Mouse (Mus musculus) layer of hippocampus, adult 2 months (tissue): ENCODE measurements around the gene Ccdc88c. TPM values are rescaled to one million over a fixed set of nuclear protein-coding genes. Genes with fewer than 3 reads are reported as not detected.

Source experiments
- DNase-seq, 2 experiments: peaks; one replicate each; pipeline ENCODE4 v3.0.0; 2022; ENCODE audit warnings: low spot score in 2 of 2
- H3K27ac ChIP-seq: fragments of 200-600 bp; 2 replicates; pipeline ENCODE4 v1.8.1; 2022
- H3K4me3 ChIP-seq: fragments of 200-600 bp; 2 replicates; pipeline ENCODE4 v1.8.1; 2022; ENCODE audit warnings: mild to moderate bottlenecking
- CTCF ChIP-seq: fragments of 200-600 bp; conservative IDR thresholded peaks from 2 replicates; pipeline ENCODE4 v1.8.1; 2022; ENCODE audit warnings: antibody characterized with exemption, mild to moderate bottlenecking, moderate library complexity
- total RNA-seq, 2 experiments: library from RNA; stranded (reverse); gene quantifications; 2 replicates each; pipeline ENCODE4 v1.2.3; 2021

Gene Ccdc88c
- total RNA-seq, 2 experiments from 2014 or later, result 24.3 to 33.7 TPM

DNA sequence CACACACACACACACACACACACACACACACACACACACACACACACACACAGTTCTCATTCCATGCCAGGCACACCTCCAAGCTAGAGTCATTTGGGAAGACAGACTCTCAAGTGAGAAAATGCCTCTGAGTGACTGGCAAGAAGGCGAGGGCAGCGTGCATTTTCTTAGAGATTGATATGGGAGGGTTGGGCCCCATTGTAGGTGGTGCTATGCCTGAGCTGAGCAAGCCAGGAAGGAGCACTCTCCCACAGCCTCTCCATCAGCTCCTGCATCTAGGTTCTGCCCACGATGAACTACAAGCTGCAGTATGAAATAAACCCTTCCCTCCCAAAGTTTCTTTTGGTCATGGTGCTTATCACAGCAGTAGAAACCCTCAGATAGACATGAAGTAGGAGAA lies 63.6 kb downstream of the Ccdc88c start:
- Histone ChIP-seq H3K27ac (no peak overlapping the region; the same call in 1 of the 2 replicates), H3K4me3 (no peak overlapping the region)
- no peak for TF ChIP-seq CTCF
- DNase-seq, result no peak

DNA sequence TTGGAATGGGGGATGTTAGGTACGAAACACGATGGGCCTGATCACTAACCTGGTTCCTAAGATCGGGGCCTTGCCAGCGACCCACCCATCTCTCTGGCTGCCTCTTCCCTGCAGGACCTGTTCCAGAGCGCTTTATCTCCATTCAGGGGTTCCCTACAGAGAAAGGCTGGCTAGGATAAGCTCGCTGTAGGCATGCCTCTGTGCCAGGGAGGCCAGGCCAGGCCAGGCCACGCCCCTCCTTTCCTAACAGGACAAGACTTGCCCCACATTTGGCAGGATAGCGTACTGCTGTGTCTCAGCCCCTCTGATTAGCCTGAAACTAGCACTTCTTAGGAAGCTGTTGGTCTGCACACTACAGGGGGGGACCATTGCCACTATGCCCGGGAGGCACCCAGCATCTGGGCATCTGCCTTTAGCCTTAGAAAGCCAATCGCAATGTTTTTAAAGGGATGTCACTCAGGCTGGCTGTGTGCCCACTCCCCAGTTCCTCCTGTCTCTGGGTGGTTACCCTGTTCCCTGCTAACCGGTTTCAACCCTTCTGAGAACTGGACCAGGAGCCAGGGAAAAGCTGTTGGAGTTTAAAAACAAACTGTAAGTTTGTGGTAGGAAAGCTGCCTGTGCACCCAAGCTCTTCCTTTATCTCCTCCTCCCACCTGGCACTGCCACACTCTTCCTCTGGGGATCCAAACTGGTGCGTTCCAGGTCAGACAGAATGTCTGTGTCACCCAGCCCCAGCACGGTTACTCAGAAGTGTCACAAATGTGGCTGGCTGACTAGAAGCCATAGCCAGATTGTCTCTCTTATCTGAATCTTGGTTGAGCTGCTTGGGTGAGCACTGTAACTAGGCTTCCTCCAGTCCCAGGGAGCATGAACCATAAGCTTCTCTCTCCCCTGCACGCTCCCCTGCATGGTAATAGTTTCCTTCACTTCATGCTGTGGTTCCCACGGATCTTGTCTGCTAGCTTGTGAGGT lies 69.9 kb downstream of the Ccdc88c start:
- no peak for DNase-seq
- Histone ChIP-seq H3K4me3 (no peak overlapping the region), H3K27ac (peak overlapping the region; percentile 55)
- no peak for TF ChIP-seq CTCF

DNA sequence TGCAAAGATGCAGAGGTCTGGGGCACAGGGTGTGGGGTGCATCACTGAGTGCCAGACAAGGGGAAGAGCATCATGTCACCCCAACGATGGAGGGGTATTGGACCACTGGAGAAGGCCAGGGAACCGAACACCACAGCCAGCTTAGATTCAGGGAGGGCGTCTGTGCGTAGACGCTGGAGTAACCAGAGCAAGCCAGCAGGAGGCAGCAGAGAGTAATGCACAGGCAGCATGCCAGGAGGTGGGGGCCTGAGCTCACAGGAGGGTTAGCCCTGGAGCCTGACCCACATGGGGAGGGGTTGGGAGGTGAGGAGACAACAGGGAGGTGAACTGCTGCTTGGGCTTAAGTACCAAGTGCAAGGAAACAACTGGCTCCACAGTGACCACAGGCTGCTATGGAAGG lies 70.8 kb downstream of the Ccdc88c start:
- Histone ChIP-seq H3K4me3 (no peak overlapping the region), H3K27ac (peak overlapping the region; percentile 55; the same call in 1 of the 2 replicates)
- TF ChIP-seq CTCF, result peak; percentile 99
- peak; percentile 52 to 80 for DNase-seq

DNA sequence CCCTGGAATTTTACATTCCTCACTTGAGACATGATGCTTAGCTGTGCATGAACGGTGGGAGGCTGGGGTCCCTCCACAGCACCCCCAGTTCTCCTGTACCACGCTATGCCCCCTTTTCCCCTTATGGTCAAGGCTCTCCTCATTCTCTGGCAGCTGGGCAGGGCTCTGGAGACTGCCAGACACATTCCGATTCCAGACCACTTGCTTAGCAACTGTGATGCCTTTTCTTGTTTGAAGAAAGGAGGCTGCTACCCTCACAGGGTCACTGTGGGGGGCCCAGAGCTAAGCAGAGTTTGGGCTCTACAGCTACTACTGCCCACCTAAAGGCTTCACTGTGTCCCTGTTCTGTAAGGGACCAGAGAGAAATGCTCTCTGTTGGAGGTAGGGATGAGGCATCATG lies 71.6 kb downstream of the Ccdc88c start:
- TF ChIP-seq CTCF, result no peak
- H3K27ac ChIP-seq, result peak overlapping the region; percentile 55; the same call in 1 of the 2 replicates
- no peak overlapping the region for H3K4me3 ChIP-seq
- DNase-seq, result no peak

DNA sequence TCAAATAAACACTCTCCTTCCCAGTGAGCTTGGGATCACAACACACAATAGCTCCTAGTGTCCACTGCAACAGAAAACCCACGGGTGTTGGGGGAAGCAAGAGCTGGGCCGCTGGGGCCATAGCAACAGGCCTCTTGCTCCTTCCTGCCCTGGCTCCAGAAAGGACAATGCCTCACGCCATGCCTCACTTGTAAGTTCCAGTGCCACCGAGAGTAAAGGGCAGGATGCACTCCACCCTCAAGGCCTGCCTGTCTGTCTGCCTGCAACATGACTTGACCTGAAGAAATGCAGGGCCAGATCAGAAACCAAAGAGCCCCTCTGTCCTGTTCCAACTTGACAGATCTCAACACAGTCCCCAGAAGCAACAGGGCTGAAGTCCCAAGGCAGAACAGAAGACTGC lies 72.0 kb downstream of the Ccdc88c start:
- H3K27ac ChIP-seq, result peak overlapping the region; percentile 55; the same call in 1 of the 2 replicates
- no peak for DNase-seq
- no peak overlapping the region for H3K4me3 ChIP-seq
- TF ChIP-seq CTCF, result no peak

DNA sequence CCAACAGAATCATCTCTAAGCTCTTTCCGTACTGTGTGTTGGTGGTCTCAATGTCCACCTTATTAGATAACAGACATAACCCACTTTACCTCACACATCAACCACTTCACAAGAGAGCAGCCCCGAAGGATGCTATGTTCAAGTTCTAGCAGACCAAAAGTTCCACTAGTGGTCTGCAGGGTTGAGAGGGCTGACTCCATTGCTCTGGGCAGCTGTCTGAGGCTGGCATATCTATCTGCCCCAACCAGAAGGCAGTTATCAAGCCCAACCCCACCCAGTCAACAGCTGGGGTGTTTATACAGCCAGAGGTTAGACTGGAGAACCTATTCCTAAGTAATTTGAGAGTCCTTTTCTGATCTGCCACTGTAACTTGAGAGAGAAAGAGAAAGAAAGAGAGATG lies 72.8 kb downstream of the Ccdc88c start:
- TF ChIP-seq CTCF, result no peak
- Histone ChIP-seq H3K27ac (peak overlapping the region; percentile 11; the same call in 1 of the 2 replicates), H3K4me3 (no peak overlapping the region)
- no peak for DNase-seq

DNA sequence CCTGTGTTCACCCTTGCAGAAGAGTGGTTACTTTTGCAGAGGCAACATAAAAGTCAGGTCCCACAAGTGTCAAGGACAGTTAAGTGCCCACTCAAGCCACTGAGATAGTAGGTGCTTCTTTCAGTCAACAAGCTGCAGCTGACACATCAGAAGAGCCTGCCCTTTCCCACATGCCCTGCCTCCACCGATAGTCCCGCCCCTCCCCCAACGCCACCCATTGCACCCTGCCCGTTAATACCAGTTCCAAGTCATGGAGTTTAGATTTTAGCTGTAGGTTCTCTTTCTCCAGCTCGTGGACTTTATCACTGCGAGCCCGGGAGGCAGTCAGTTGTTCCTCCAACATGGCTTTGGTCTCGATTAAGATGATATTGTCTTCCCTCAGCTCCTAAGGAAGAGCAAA lies 74.9 kb downstream of the Ccdc88c start:
- no peak for DNase-seq
- no peak for TF ChIP-seq CTCF
- no peak overlapping the region for H3K27ac ChIP-seq
- no peak overlapping the region for H3K4me3 ChIP-seq

DNA sequence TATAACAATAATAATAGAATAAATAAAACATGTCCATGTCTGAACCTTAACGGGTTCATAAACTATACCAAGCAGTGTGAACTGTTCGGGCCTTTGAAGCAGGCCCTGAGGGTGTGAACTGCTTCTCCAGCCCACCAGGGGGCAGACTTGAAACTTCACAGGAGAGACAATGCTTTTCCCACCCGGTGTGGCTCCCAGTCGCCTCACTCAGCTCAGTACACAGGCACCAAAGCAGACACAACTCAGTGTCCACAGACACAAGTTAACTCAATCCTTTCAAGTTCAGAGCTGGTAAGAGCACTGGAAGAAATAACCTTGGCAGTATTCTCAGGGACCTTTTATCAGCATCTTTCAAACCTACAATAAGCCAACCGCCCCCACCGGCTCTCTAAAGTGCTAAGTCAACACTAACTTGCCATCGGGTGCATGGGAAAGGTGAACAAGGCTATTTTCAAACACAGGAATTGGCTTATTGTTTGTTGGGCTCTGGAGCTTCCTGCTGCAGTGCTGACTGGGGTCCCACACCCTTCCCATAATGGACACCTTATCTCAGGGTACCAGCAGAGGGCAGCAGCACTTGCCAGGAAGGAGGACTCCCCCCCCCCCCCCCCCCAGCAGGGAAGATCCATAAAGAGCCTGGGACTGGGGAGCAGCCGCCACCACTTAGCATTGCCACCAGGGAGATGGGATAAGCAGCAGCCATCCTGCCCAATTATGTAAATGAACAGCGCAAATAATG lies 76.5 kb downstream of the Ccdc88c start:
- DNase-seq, result peak; percentile 75 to 85
- Histone ChIP-seq H3K4me3 (no peak overlapping the region), H3K27ac (peak overlapping the region; percentile 51; the same call in 1 of the 2 replicates)
- TF ChIP-seq CTCF, result peak; percentile 80

DNA sequence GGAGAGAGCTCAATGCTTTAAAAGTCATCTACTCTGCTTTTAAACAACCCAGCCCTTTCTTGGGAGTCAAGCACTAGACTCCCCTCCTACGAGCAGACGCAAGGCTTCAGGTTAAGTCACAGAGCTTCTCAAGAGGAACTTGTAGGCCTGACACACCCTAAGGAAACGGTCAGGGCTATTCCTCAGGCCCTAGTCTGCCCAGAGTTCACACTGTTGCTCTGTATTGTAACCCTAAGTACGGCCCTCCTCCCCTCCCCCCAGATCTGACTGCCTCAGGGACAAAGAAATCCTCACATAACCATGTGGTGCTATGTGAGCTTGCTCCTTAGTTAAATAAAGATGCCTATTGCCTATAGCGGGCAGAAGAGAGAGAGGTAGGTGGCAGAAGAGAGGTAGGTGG lies 79.7 kb downstream of the Ccdc88c start:
- DNase-seq, result no peak
- TF ChIP-seq CTCF, result no peak
- no peak overlapping the region for H3K4me3 ChIP-seq
- no peak overlapping the region for H3K27ac ChIP-seq

DNA sequence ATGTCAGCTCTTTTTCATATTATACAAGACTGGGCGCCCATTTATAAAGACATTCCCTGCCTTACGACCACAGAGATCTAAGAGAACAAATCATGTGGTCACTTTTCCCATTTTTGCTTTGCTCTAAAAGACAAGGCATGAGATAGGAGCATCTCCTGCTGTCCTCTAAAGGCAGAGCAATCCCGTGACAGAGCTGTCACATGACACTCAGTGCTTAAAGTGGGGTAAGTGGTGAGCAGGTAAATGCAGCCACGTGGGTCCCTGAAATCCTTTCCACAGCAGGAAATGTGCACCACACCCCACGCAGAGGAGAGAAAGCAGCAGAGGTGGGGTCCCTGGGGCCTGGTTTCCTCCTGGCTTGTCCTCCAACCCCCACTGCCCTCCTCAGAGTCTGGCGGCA lies 80.8 kb downstream of the Ccdc88c start:
- no peak overlapping the region for H3K4me3 ChIP-seq
- TF ChIP-seq CTCF, result no peak
- H3K27ac ChIP-seq, result no peak overlapping the region
- DNase-seq, result no peak

DNA sequence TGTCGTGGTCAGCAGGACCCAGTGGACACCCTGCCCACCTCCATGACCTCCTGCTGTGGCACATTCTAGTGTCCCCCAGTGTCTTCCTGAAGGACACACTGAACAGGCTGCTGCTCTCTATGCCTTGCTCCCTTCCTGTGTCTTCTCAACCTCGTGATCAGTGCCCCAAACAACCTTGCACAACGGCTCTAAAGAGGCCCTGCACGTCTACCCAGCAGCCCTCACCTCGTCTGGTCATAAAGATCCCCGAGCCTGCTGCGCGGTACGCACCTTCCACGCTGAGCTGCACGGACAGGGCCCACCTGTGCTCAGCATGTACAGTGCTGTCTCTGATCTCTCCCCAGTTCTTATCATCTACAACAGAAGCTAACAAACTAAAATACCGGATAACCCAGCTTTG lies 82.9 kb downstream of the Ccdc88c start:
- no peak for TF ChIP-seq CTCF
- DNase-seq, result no peak
- no peak overlapping the region for H3K4me3 ChIP-seq
- no peak overlapping the region for H3K27ac ChIP-seq

DNA sequence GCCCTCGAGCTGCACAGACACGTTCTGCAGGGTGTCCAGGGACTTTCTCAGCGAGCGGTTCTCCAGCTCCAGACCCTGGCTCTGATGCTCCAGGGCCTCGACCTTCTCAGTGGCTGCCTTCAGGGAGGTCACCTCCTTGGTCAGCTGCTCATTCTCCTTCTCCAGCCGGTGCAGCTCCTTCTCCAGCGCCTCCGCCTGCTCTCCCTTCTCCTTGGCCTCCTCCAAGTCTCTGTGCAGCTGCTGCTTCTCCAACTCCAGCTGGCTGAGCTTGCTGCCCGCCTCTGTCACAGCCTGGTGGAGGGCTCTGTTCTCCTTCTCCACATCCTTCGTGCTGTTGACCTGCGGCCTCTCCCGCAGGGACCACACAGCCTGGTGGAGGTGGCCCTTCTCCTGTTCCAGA lies 83.4 kb downstream of the Ccdc88c start:
- Histone ChIP-seq H3K27ac (no peak overlapping the region; the same call in 1 of the 2 replicates), H3K4me3 (no peak overlapping the region)
- DNase-seq, result no peak
- TF ChIP-seq CTCF, result no peak

DNA sequence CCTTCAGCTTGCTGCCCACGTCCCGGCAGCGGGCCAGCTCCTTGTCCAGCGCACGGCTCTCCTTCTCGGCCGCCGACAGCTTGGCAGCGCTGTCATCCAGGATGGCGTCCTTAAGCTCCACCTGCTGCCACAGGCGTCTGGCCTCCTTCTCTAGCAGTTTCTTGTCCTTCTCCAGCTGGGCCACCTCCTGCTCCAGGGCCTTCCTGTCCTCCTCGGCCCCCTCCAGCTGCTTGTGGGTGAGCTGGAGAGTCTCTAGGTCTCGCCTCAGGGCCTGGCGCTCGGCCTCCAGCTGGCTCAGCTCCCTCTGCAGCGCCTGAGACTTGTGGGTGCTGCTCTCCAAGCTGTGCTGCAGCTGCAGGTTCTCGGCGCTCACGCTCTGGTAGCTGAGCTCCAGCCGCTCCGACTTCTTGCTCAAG lies 83.9 kb downstream of the Ccdc88c start:
- DNase-seq, result no peak
- H3K4me3 ChIP-seq, result no peak overlapping the region
- no peak for TF ChIP-seq CTCF
- H3K27ac ChIP-seq, result no peak overlapping the region; the same call in 1 of the 2 replicates
